Mouse (Mus musculus): Measurements from ENCODE around the gene Zfp37.
A peak's percentile ranks its signal among the peaks of the same experiment; 100 is the strongest.
"Not testable (repeated sequence)": the region's sequence is repeated elsewhere in the genome, so short reads cannot be mapped to it uniquely, and the experiment has no call there.

Zfp37 gene

GRCm38 (mm10) chr4:62230769-62231168, at the start of gene Zfp37:
Gene Zfp37 (minus strand): TSS chr4:62231047.
- no peak for DNase-seq (ENCODE audit: low read depth)

- DNase-seq (ENCODE audit: low read depth): no peak
Measured at GRCm38 (mm10) chr4:62278081-62278480, 47.2 kb upstream of the Zfp37 start.

GRCm38 (mm10) chr4:62277222-62277621, 46.4 kb upstream of the Zfp37 start:
- DNase-seq (ENCODE audit: low read depth): no peak

GRCm38 (mm10) chr4:62276642-62277041, 45.8 kb upstream of the Zfp37 start:
- DNase-seq (ENCODE audit: low read depth): no peak

GRCm38 (mm10) chr4:62274841-62275536, 44.1 kb upstream of the Zfp37 start:
- no peak for DNase-seq (ENCODE audit: low read depth)

GRCm38 (mm10) chr4:62273916-62274315, 43.1 kb upstream of the Zfp37 start:
- DNase-seq (ENCODE audit: low read depth): no peak

GRCm38 (mm10) chr4:62272696-62273095, 41.8 kb upstream of the Zfp37 start:
- no peak for DNase-seq (ENCODE audit: low read depth)

GRCm38 (mm10) chr4:62267101-62267500, 36.3 kb upstream of the Zfp37 start:
- DNase-seq (ENCODE audit: low read depth): no peak

GRCm38 (mm10) chr4:62266016-62266415, 35.2 kb upstream of the Zfp37 start:
- DNase-seq (ENCODE audit: low read depth): not testable (repeated sequence)

- no peak for DNase-seq (ENCODE audit: low read depth)
Measured at GRCm38 (mm10) chr4:62265154-62265836, 34.4 kb upstream of the Zfp37 start.

- DNase-seq (ENCODE audit: low read depth): no peak
Measured at GRCm38 (mm10) chr4:62263133-62263844, 32.4 kb upstream of the Zfp37 start.

GRCm38 (mm10) chr4:62262276-62262675, 31.4 kb upstream of the Zfp37 start, which contains the start of gene Slc31a2:
Gene Slc31a2 (plus strand): TSS chr4:62262562.
- DNase-seq (ENCODE audit: low read depth): no peak

GRCm38 (mm10) chr4:62256931-62257330, 26.1 kb upstream of the Zfp37 start:
- DNase-seq (ENCODE audit: low read depth): peak; percentile 8

- no peak for DNase-seq (ENCODE audit: low read depth)
Measured at GRCm38 (mm10) chr4:62254551-62254950, 23.7 kb upstream of the Zfp37 start.

GRCm38 (mm10) chr4:62251776-62252175, 20.9 kb upstream of the Zfp37 start:
- no peak for DNase-seq (ENCODE audit: low read depth)

GRCm38 (mm10) chr4:62250896-62251544, 20.2 kb upstream of the Zfp37 start:
- no peak for DNase-seq (ENCODE audit: low read depth)

GRCm38 (mm10) chr4:62248328-62248727, 17.5 kb upstream of the Zfp37 start:
- DNase-seq (ENCODE audit: low read depth): no peak

GRCm38 (mm10) chr4:62240586-62240985, 9.7 kb upstream of the Zfp37 start:
- DNase-seq (ENCODE audit: low read depth): no peak

GRCm38 (mm10) chr4:62230153-62230552, 694 bp downstream of the Zfp37 start:
- DNase-seq (ENCODE audit: low read depth): no peak

GRCm38 (mm10) chr4:62229448-62229847, 1.4 kb downstream of the Zfp37 start:
- DNase-seq (ENCODE audit: low read depth): peak; percentile 2

- no peak for DNase-seq (ENCODE audit: low read depth)
Measured at GRCm38 (mm10) chr4:62228391-62228790, 2.5 kb downstream of the Zfp37 start.

- no peak for DNase-seq (ENCODE audit: low read depth)
Measured at GRCm38 (mm10) chr4:62213490-62213889, 17.4 kb downstream of the Zfp37 start.

All from naive thymus-derived CD4-positive, alpha-beta T cell, adult 2 months (primary cell).